Mouse (Mus musculus) central nervous system, embryonic 11.5 days (tissue): ENCODE data around the gene Cacnb1. TPM values are rescaled to one million over a fixed set of nuclear protein-coding genes. Genes with fewer than 3 reads are reported as not detected.

Experiments used
- polyA plus RNA-seq: library from polyadenylated mRNA; depleted of rRNA; stranded (reverse); fragments of >200 nt; gene quantifications from 2 replicates; pipeline ENCODE4 v1.2.3, GENCODE M21; 2012; rRNA removed

Gene Cacnb1
- 24.9 and 29.1 TPM in 2 replicates for polyA plus RNA-seq

DNA sequence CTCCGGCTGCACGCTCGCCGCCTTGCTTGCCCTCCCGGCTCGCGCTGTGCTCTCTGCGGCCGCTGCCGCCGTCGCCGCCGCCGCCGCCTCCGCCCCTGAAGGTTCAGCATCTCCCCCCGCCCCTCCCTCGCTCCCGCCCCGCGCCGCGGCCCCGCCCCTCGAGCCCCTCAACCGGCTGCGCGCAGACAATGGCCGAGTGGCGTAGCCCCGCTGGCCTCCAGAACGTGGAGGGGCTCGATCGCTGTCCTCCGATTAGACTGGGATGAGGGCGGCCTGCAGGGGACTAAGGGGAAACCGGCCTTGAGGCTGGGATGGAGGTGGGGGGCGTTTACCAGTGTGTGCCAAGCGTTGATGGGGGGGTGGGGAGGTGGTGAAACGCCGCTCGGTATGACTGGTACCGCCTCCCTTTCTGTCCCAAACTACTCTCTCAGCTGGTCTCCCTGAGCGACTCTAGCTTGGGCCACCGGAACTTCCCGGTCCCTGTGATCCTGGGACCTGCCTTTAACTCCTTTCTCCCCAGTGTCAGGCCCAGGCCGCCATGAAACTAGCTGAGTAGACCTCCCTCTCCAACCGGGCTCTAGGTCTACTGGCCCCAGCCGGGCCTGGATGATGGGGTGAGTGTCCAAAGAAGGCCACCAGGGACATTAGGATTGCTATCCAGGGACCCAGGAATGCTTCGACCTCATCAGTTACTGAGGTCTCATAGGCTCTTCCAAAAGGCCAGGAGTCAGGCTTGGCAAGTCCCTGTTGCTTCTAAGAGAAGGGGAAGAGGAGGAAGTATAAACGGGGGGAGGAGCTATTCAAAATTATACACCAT is at the start of gene Cacnb1:
Cacnb1 (minus strand) TSS at position 480 of the 817 bp plus-strand sequence.

GRCm38 (mm10) chr11:98052989-98053834 is 30.4 kb upstream of the Cacnb1 start, which contains the start of gene Stac2:
TSS of gene Stac2 (minus strand) at chr11:98053462.

GRCm38 (mm10) chr11:98026570-98027296 is 3.9 kb upstream of the Cacnb1 start, which contains the start of gene Rpl19:
TSS of gene Rpl19 (plus strand) at chr11:98026710.

DNA sequence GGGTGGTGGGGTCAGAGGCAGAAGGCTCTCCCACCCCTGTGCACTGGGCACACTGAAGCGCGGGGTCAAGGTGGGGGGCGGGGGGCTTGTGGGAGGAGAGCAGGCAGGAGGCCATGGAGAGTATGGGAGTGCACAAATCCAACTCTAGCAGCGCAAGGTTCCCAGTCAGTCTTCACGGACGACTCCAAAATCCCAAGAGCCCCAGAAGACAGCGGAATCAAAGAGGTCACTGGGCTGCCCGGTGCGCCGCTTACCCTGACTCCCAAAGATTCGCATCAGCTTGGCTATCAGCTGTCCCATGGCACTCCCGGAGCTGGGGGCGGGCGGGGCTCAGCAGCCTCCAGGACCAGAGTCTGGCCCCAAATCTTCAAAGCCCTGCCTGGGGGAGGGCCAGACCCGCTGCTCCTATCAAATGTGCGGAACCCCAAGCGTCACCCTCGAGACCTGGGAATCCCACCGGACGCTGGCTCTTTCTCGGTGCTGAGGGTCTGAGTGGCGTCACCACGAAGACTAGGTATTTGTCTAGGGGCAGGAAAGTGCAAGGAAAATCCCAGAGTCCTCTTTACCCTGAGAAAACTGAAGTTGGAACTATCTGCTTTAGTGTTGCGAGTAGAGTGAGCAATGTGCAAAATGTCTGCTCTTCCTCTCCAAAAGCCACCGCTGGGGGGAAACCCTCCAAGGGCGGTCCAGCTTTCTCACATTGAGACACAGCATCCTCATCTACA is 27.1 kb downstream of the Cacnb1 start, which contains the start of gene Arl5c:
Arl5c (minus strand) TSS at position 618 of the 725 bp plus-strand sequence.

GRCm38 (mm10) chr11:97985727-97986677 is 36.8 kb downstream of the Cacnb1 start, which contains the start of gene Plxdc1:
TSS of gene Plxdc1 (minus strand) at chr11:97986444.

Other genes starting within 250 kb of the Cacnb1 start
- gene 1700001P01Rik, start 247.1 kb downstream of the Cacnb1 start, polyA plus RNA-seq, result 0.52 and 0.95 TPM in 2 replicates
- gene Rpl23, start 240.6 kb downstream of the Cacnb1 start, polyA plus RNA-seq, result 992 and 1,452 TPM in 2 replicates
- 58.6 and 78.0 TPM in 2 replicates for gene Lasp1, start 224.0 kb downstream of the Cacnb1 start, polyA plus RNA-seq
- gene B230217C12Rik, start 182.3 kb downstream of the Cacnb1 start, polyA plus RNA-seq, result 8.3 and 18.7 TPM in 2 replicates
- gene Fbxo47, start 138.9 kb downstream of the Cacnb1 start, polyA plus RNA-seq, result 0.67 and 0.74 TPM in 2 replicates
- 0.13 and 0.31 TPM in 2 replicates for gene Plxdc1, start 36.6 kb downstream of the Cacnb1 start, polyA plus RNA-seq
- gene Arl5c, start 26.9 kb downstream of the Cacnb1 start, polyA plus RNA-seq, result 0.91 and 1.3 TPM in 2 replicates
- 1,982 and 2,772 TPM in 2 replicates for gene Rpl19, start 3.7 kb upstream of the Cacnb1 start, polyA plus RNA-seq
- gene Stac2, start 30.4 kb upstream of the Cacnb1 start, polyA plus RNA-seq, result 0.92 and 1.8 TPM in 2 replicates
- gene Fbxl20, start 127.4 kb upstream of the Cacnb1 start, polyA plus RNA-seq, result 17.0 and 20.7 TPM in 2 replicates
- gene Med1, start 170.3 kb upstream of the Cacnb1 start, polyA plus RNA-seq, result 38.2 and 40.9 TPM in 2 replicates
- 21.6 and 29.6 TPM in 2 replicates for gene Cdk12, start 180.0 kb upstream of the Cacnb1 start, polyA plus RNA-seq